ENCODE assay signal across 20 mouse cellular contexts in genomic region chr6:112471644-112472043, GRCm38 (mm10). TPM values are rescaled to one million over a fixed set of nuclear protein-coding genes. Genes with fewer than 3 reads are reported as not detected.
"Had no signal": no experiment of that assay in that cellular context is flagged by ENCODE, and none has a peak within 500 bp of the region (broad histone marks: within the 10 kb centered on the region; RNA-seq: fewer than 3 reads in every experiment).

No protein-coding gene starts in this region.

- H3K27me3 ChIP-seq: liver, embryonic 12.5 days; liver, embryonic 15.5 days; lung, embryonic 15.5 days; midbrain, embryonic 12.5 days; midbrain, embryonic 15.5 days; neural tube, embryonic 12.5 days; neural tube, embryonic 15.5 days had no signal

- H3K4me3 ChIP-seq: limb, embryonic 10.5 days; limb, embryonic 13.5 days; liver, embryonic 12.5 days; liver, embryonic 15.5 days; lung, embryonic 15.5 days; midbrain, embryonic 12.5 days; midbrain, embryonic 15.5 days; neural tube, embryonic 12.5 days; neural tube, embryonic 15.5 days had no signal

- H3K27ac ChIP-seq: limb, embryonic 10.5 days; limb, embryonic 13.5 days; liver, embryonic 12.5 days; liver, embryonic 15.5 days; lung, embryonic 15.5 days; midbrain, embryonic 12.5 days; midbrain, embryonic 15.5 days; neural tube, embryonic 12.5 days; neural tube, embryonic 15.5 days had no signal

- ATAC-seq: intestine, embryonic 16.5 days; liver, embryonic 12.5 days; midbrain, embryonic 15.5 days had no signal

- DNase-seq: kidney, adult 2 months; kidney, postnatal 10 days; kidney, postnatal 4 days; liver; lung, adult 18-20 months; lung, postnatal 10 days; lung, postnatal 36 days; retina, postnatal 1 day; thymus, adult 18-20 months; thymus, postnatal 36 days had no signal

- H3K9ac ChIP-seq: limb, embryonic 13.5 days; liver, embryonic 12.5 days; liver, embryonic 15.5 days; lung, embryonic 15.5 days; midbrain, embryonic 12.5 days; midbrain, embryonic 15.5 days; neural tube, embryonic 12.5 days; neural tube, embryonic 15.5 days had no signal

- H3K4me1 ChIP-seq: limb, embryonic 10.5 days; limb, embryonic 13.5 days; liver, embryonic 12.5 days; liver, embryonic 15.5 days; lung, embryonic 15.5 days; midbrain, embryonic 12.5 days; midbrain, embryonic 15.5 days; neural tube, embryonic 12.5 days; neural tube, embryonic 15.5 days had no signal

- H3K36me3 ChIP-seq: limb, embryonic 10.5 days; limb, embryonic 13.5 days; liver, embryonic 12.5 days; liver, embryonic 15.5 days; lung, embryonic 15.5 days; midbrain, embryonic 12.5 days; midbrain, embryonic 15.5 days; neural tube, embryonic 12.5 days; neural tube, embryonic 15.5 days had no signal

- H3K9me3 ChIP-seq: limb, embryonic 10.5 days; limb, embryonic 13.5 days; liver, embryonic 12.5 days; liver, embryonic 15.5 days; lung, embryonic 15.5 days; midbrain, embryonic 12.5 days; midbrain, embryonic 15.5 days; neural tube, embryonic 15.5 days had no signal

- H3K4me2 ChIP-seq: limb, embryonic 13.5 days; liver, embryonic 12.5 days; liver, embryonic 15.5 days; lung, embryonic 15.5 days; midbrain, embryonic 12.5 days; midbrain, embryonic 15.5 days; neural tube, embryonic 12.5 days; neural tube, embryonic 15.5 days had no signal

RNA-seq across cellular contexts. Expression of gene Cav3, which starts 12.3 kb away (rescaled TPM):
- polyA plus RNA-seq: midbrain, embryonic 12.5 days; midbrain, embryonic 15.5 days had no signal

RNA-seq across cellular contexts. Expression of gene Oxtr, which starts 18.1 kb away (rescaled TPM):
- polyA plus RNA-seq: liver, embryonic 12.5 days; liver, embryonic 15.5 days had no signal
